Mouse (Mus musculus) hindbrain, embryonic 16.5 days (tissue): ENCODE data around the gene Efcab11. TPM values are rescaled to one million over a fixed set of nuclear protein-coding genes. Genes with fewer than 3 reads are reported as not detected.

Source experiments
- ATAC-seq: fragments of 200-750 bp; cut with Nextera tagmentation; 2 replicates; pipeline ENCODE4 v1.8.0; 2017; ENCODE audit warnings: moderate TSS enrichment, moderate library complexity
- H3K27ac ChIP-seq: fragments of 300-500 bp; sonication (generic); 2 replicates; pipeline ENCODE4 v1.5.1; 2014; ENCODE audit warnings: low read depth, mild to moderate bottlenecking, control low read depth, low read length, moderate library complexity
- H3K27me3 ChIP-seq: fragments of 300-500 bp; sonication (generic); replicated peaks from 2 replicates; pipeline ENCODE4 v1.6.1; 2014; ENCODE audit warnings: low read length; ENCODE audit not compliant: control insufficient read depth, insufficient read depth
- H3K36me3 ChIP-seq: fragments of 300-500 bp; sonication (generic); 2 replicates; pipeline ENCODE4 v1.6.1; 2014; ENCODE audit warnings: mild to moderate bottlenecking, low read length, moderate library complexity, mixed read lengths; ENCODE audit not compliant: control insufficient read depth, insufficient read depth
- H3K4me1 ChIP-seq: fragments of 300-500 bp; sonication (generic); 2 replicates; pipeline ENCODE4 v1.6.1; 2014; ENCODE audit warnings: low read depth, low read length; ENCODE audit not compliant: control insufficient read depth, insufficient read depth
- H3K4me2 ChIP-seq: fragments of 300-500 bp; sonication (generic); 2 replicates; pipeline ENCODE4 v1.6.1; 2014; ENCODE audit warnings: mild to moderate bottlenecking, low read length, control low read depth, moderate library complexity
- H3K4me3 ChIP-seq: fragments of 300-500 bp; sonication (generic); 2 replicates; pipeline ENCODE4 v1.5.1; 2014; ENCODE audit warnings: mild to moderate bottlenecking, low read length, control low read depth, moderate library complexity
- H3K9ac ChIP-seq: fragments of 300-500 bp; sonication (generic); 2 replicates; pipeline ENCODE4 v1.6.1; 2014; ENCODE audit warnings: low read depth, mild to moderate bottlenecking, control low read depth, low read length, moderate library complexity
- H3K9me3 ChIP-seq: fragments of 300-500 bp; sonication (generic); 2 replicates; pipeline ENCODE4 v1.6.1; 2014; ENCODE audit warnings: mild to moderate bottlenecking, low read length, moderate library complexity; ENCODE audit not compliant: control insufficient read depth
- WGBS: fragments of 180-500 bp; shearing (Covaris S2); extraction: QIAGEN DNeasy Blood & Tissue Kit; methylation state at CpG from one replicate; pipeline ENCODE4 v1.1.7; 2014; 5-methylcytosine and 5-hydroxymethylcytosine counted together
- polyA plus RNA-seq: library from polyadenylated mRNA; unstranded; fragments of >200 nt; fragmentation: Nextera tagmentation; extraction: Ambion mirVana; gene quantifications from 2 replicates; pipeline ENCODE4 v1.2.1, GENCODE M21; 2015

Gene Efcab11
- polyA plus RNA-seq, 1 experiment from 2014 or later = 4.9 TPM

GRCm38 (mm10) chr12:99752986-99753385 lies 131.3 kb downstream of the Efcab11 start:
- no peak overlapping the region for H3K27ac ChIP-seq
- peaks cover 5% of the 10 kb centered on the region for H3K4me1 ChIP-seq
- no peak overlapping the region for H3K9ac ChIP-seq
- no peak for ATAC-seq
- no peaks in the 10 kb centered on the region for H3K36me3 ChIP-seq
- no peak overlapping the region for H3K4me3 ChIP-seq
- no peak overlapping the region for H3K4me2 ChIP-seq
- no peaks in the 10 kb centered on the region for H3K9me3 ChIP-seq
- 84% methylated on average over 11 of the region's 11 CpGs for WGBS
- no peaks in the 10 kb centered on the region for H3K27me3 ChIP-seq

- no peak overlapping the region for H3K4me3 ChIP-seq
- no peak for ATAC-seq
Measured at GRCm38 (mm10) chr12:99749391-99749790, 134.8 kb downstream of the Efcab11 start.

GRCm38 (mm10) chr12:99741631-99742030 lies 142.6 kb downstream of the Efcab11 start:
- Histone ChIP-seq H3K4me3 (no peak overlapping the region), H3K9ac (no peak overlapping the region), H3K36me3 (no peaks in the 10 kb centered on the region), H3K27ac (no peak overlapping the region), H3K27me3 (no peaks in the 10 kb centered on the region), H3K4me2 (no peak overlapping the region), H3K4me1 (peaks cover 8% of the 10 kb centered on the region), H3K9me3 (no peaks in the 10 kb centered on the region)
- 87% methylated on average over 8 of the region's 8 CpGs for WGBS
- no peak for ATAC-seq

More at GRCm38 (mm10) chr12:99749391-99749790, 134.8 kb downstream of the Efcab11 start:
- no peaks in the 10 kb centered on the region for H3K27me3 ChIP-seq
- no peaks in the 10 kb centered on the region for H3K4me1 ChIP-seq
- H3K9me3 ChIP-seq = no peaks in the 10 kb centered on the region
- H3K9ac ChIP-seq = no peak overlapping the region
- no peak overlapping the region for H3K27ac ChIP-seq
- 57% methylated on average over 3 of the region's 3 CpGs for WGBS
- H3K4me2 ChIP-seq = no peak overlapping the region
- no peaks in the 10 kb centered on the region for H3K36me3 ChIP-seq

GRCm38 (mm10) chr12:99739211-99739610 lies 145.0 kb downstream of the Efcab11 start:
- 52% methylated on average over 5 of the region's 5 CpGs for WGBS

GRCm38 (mm10) chr12:99738256-99738655 lies 146.0 kb downstream of the Efcab11 start:
- Histone ChIP-seq H3K4me3 (no peak overlapping the region), H3K27ac (no peak overlapping the region), H3K36me3 (no peaks in the 10 kb centered on the region), H3K9ac (no peak overlapping the region), H3K4me1 (peaks cover 8% of the 10 kb centered on the region), H3K4me2 (no peak overlapping the region), H3K9me3 (no peaks in the 10 kb centered on the region), H3K27me3 (no peaks in the 10 kb centered on the region)
- 83% methylated on average over 6 of the region's 6 CpGs for WGBS
- no peak for ATAC-seq

More at GRCm38 (mm10) chr12:99739211-99739610, 145.0 kb downstream of the Efcab11 start:
- ATAC-seq = no peak
- no peak overlapping the region for H3K27ac ChIP-seq
- H3K9ac ChIP-seq = no peak overlapping the region
- H3K4me3 ChIP-seq = no peak overlapping the region
- H3K9me3 ChIP-seq = no peaks in the 10 kb centered on the region
- peaks cover 8% of the 10 kb centered on the region for H3K4me1 ChIP-seq
- no peaks in the 10 kb centered on the region for H3K27me3 ChIP-seq
- H3K36me3 ChIP-seq = no peaks in the 10 kb centered on the region
- H3K4me2 ChIP-seq = no peak overlapping the region

- ATAC-seq = peak; percentile 50; the same call in 1 of the 2 replicates
- no peaks in the 10 kb centered on the region for H3K27me3 ChIP-seq
- H3K36me3 ChIP-seq = no peaks in the 10 kb centered on the region
- H3K9me3 ChIP-seq = no peaks in the 10 kb centered on the region
- WGBS = 43% methylated on average over 3 of the region's 3 CpGs
- no peak overlapping the region for H3K4me3 ChIP-seq
- H3K9ac ChIP-seq = peak overlapping the region; percentile 31; the same call in 1 of the 2 replicates
- H3K4me1 ChIP-seq = peaks cover 8% of the 10 kb centered on the region
- H3K4me2 ChIP-seq = no peak overlapping the region
- no peak overlapping the region for H3K27ac ChIP-seq
Measured at GRCm38 (mm10) chr12:99736971-99737370, 147.3 kb downstream of the Efcab11 start.

GRCm38 (mm10) chr12:99735172-99735571 lies 149.1 kb downstream of the Efcab11 start:
- H3K4me3 ChIP-seq = no peak overlapping the region
- H3K9me3 ChIP-seq = no peaks in the 10 kb centered on the region
- H3K27me3 ChIP-seq = no peaks in the 10 kb centered on the region
- H3K36me3 ChIP-seq = no peaks in the 10 kb centered on the region
- no peak overlapping the region for H3K9ac ChIP-seq
- H3K4me1 ChIP-seq = peaks cover 8% of the 10 kb centered on the region
- ATAC-seq = no peak
- no peak overlapping the region for H3K27ac ChIP-seq
- WGBS = 32% methylated on average over 10 of the region's 10 CpGs
- H3K4me2 ChIP-seq = no peak overlapping the region

- Histone ChIP-seq H3K27me3 (no peaks in the 10 kb centered on the region), H3K36me3 (no peaks in the 10 kb centered on the region), H3K9ac (no peak overlapping the region), H3K4me1 (no peaks in the 10 kb centered on the region; the same call in 1 of the 2 replicates), H3K4me2 (no peak overlapping the region), H3K27ac (no peak overlapping the region), H3K9me3 (no peaks in the 10 kb centered on the region), H3K4me3 (no peak overlapping the region)
- no peak for ATAC-seq
- WGBS = over 99% methylated on average over 12 of the region's 12 CpGs
Measured at GRCm38 (mm10) chr12:99724206-99724605, 160.0 kb downstream of the Efcab11 start.

- H3K9ac ChIP-seq = no peak overlapping the region
- no peaks in the 10 kb centered on the region; the same call in 1 of the 2 replicates for H3K4me1 ChIP-seq
- no peak overlapping the region for H3K27ac ChIP-seq
- H3K36me3 ChIP-seq = no peaks in the 10 kb centered on the region
- H3K4me2 ChIP-seq = no peak overlapping the region
- H3K4me3 ChIP-seq = no peak overlapping the region
- no peaks in the 10 kb centered on the region for H3K9me3 ChIP-seq
- WGBS = 81% methylated on average over 8 of the region's 8 CpGs
- no peaks in the 10 kb centered on the region for H3K27me3 ChIP-seq
- no peak for ATAC-seq
Measured at GRCm38 (mm10) chr12:99723791-99724190, 160.4 kb downstream of the Efcab11 start.

- no peaks in the 10 kb centered on the region for H3K36me3 ChIP-seq
- no peaks in the 10 kb centered on the region for H3K27me3 ChIP-seq
- no peaks in the 10 kb centered on the region for H3K9me3 ChIP-seq
- no peak overlapping the region for H3K27ac ChIP-seq
- no peak overlapping the region for H3K4me3 ChIP-seq
- H3K4me1 ChIP-seq = no peaks in the 10 kb centered on the region; the same call in 1 of the 2 replicates
- WGBS = 67% methylated on average over 10 of the region's 10 CpGs
- no peak overlapping the region for H3K4me2 ChIP-seq
- H3K9ac ChIP-seq = no peak overlapping the region
- no peak for ATAC-seq
Measured at GRCm38 (mm10) chr12:99721318-99721717, 162.9 kb downstream of the Efcab11 start.
